Mouse (Mus musculus): Measurements from ENCODE around the gene Rnf126. TPM values are rescaled to one million over a fixed set of nuclear protein-coding genes. Genes with fewer than 3 reads are reported as not detected.

Gene Rnf126
- polyA plus RNA-seq, 1 experiment from 2014 or later: 74.8 TPM

- peaks cover 7% of the 10 kb centered on the region for H3K27me3 ChIP-seq
- H3K4me2 ChIP-seq: no peak overlapping the region
- H3K36me3 ChIP-seq (ENCODE audit: poor library complexity, severe bottlenecking): peaks cover 87% of the 10 kb centered on the region
- no peak overlapping the region for H3K9ac ChIP-seq
- H3K4me1 ChIP-seq: peaks cover 8% of the 10 kb centered on the region
- no peak overlapping the region for H3K4me3 ChIP-seq
- no peak for ATAC-seq
- H3K9me3 ChIP-seq (replicated peaks): peaks cover 29% of the 10 kb centered on the region
- H3K27ac ChIP-seq: no peak overlapping the region
- 64% methylated on average over 11 of the region's 11 CpGs for WGBS
Measured at GRCm38 (mm10) chr10:79740863-79741262, 25.9 kb downstream of the Rnf126 start.

GRCm38 (mm10) chr10:79739234-79739633, 27.5 kb downstream of the Rnf126 start:
- peaks cover 98% of the 10 kb centered on the region for H3K36me3 ChIP-seq (ENCODE audit: poor library complexity, severe bottlenecking)
- no peak overlapping the region for H3K27ac ChIP-seq
- no peak overlapping the region for H3K9ac ChIP-seq
- peaks cover 32% of the 10 kb centered on the region for H3K9me3 ChIP-seq (replicated peaks)
- ATAC-seq: no peak
- peaks cover 19% of the 10 kb centered on the region for H3K27me3 ChIP-seq
- WGBS: 96% methylated on average over 28 of the region's 28 CpGs
- 0 out of 2 replicates have a peak, but pooled peaks cover 3% of the 10 kb centered on the region for H3K4me1 ChIP-seq
- H3K4me3 ChIP-seq: no peak overlapping the region
- no peak overlapping the region for H3K4me2 ChIP-seq

GRCm38 (mm10) chr10:79738259-79738658, 28.5 kb downstream of the Rnf126 start:
- Histone ChIP-seq H3K4me3 (no peak overlapping the region), H3K27me3 (peaks cover 19% of the 10 kb centered on the region), H3K9me3 (replicated peaks) (peaks cover 32% of the 10 kb centered on the region), H3K4me2 (no peak overlapping the region), H3K4me1 (0 out of 2 replicates have a peak, but pooled peaks cover 3% of the 10 kb centered on the region), H3K9ac (no peak overlapping the region), H3K36me3 (ENCODE audit: poor library complexity, severe bottlenecking) (peaks cover 98% of the 10 kb centered on the region), H3K27ac (no peak overlapping the region)
- no peak for ATAC-seq
- WGBS: 85% methylated on average over 10 of the region's 10 CpGs

- no peak overlapping the region for H3K4me2 ChIP-seq
- H3K27me3 ChIP-seq: peaks cover 19% of the 10 kb centered on the region
- no peak overlapping the region for H3K9ac ChIP-seq
- 0 out of 2 replicates have a peak, but pooled peaks cover 3% of the 10 kb centered on the region for H3K4me1 ChIP-seq
- no peak overlapping the region for H3K4me3 ChIP-seq
- ATAC-seq: no peak
- H3K36me3 ChIP-seq (ENCODE audit: poor library complexity, severe bottlenecking): peaks cover 91% of the 10 kb centered on the region
- H3K27ac ChIP-seq: no peak overlapping the region
- peaks cover 32% of the 10 kb centered on the region for H3K9me3 ChIP-seq (replicated peaks)
- WGBS: 93% methylated on average over 14 of the region's 14 CpGs
Measured at GRCm38 (mm10) chr10:79736706-79737105, 30.0 kb downstream of the Rnf126 start.

GRCm38 (mm10) chr10:79735361-79735760, 31.4 kb downstream of the Rnf126 start:
- peaks cover 77% of the 10 kb centered on the region for H3K36me3 ChIP-seq (ENCODE audit: poor library complexity, severe bottlenecking)
- no peak overlapping the region for H3K4me3 ChIP-seq
- H3K4me2 ChIP-seq: 0 out of 2 replicates have a peak overlapping the region, but pooled peaks have one; percentile 5
- no peak overlapping the region for H3K27ac ChIP-seq
- ATAC-seq: no peak
- 0 out of 2 replicates have a peak, but pooled peaks cover 3% of the 10 kb centered on the region for H3K4me1 ChIP-seq
- H3K27me3 ChIP-seq: peaks cover 19% of the 10 kb centered on the region
- no peak overlapping the region for H3K9ac ChIP-seq
- H3K9me3 ChIP-seq (replicated peaks): peaks cover 28% of the 10 kb centered on the region
- WGBS: 29% methylated on average over 48 of the region's 52 CpGs

GRCm38 (mm10) chr10:79733847-79734246, 32.9 kb downstream of the Rnf126 start:
- no peak overlapping the region for H3K4me3 ChIP-seq
- H3K36me3 ChIP-seq (ENCODE audit: poor library complexity, severe bottlenecking): peaks cover 62% of the 10 kb centered on the region
- no peak for ATAC-seq
- H3K27ac ChIP-seq: no peak overlapping the region
- no peak overlapping the region for H3K9ac ChIP-seq
- peaks cover 19% of the 10 kb centered on the region for H3K27me3 ChIP-seq
- WGBS: 97% methylated on average over 15 of the region's 15 CpGs
- 0 out of 2 replicates have a peak, but pooled peaks cover 8% of the 10 kb centered on the region for H3K4me1 ChIP-seq
- no peak overlapping the region for H3K4me2 ChIP-seq
- peaks cover 13% of the 10 kb centered on the region for H3K9me3 ChIP-seq (replicated peaks)

- Histone ChIP-seq H3K27ac (no peak overlapping the region), H3K4me1 (0 out of 2 replicates have a peak, but pooled peaks cover 8% of the 10 kb centered on the region), H3K9ac (no peak overlapping the region), H3K4me3 (no peak overlapping the region), H3K36me3 (ENCODE audit: poor library complexity, severe bottlenecking) (peaks cover 49% of the 10 kb centered on the region), H3K4me2 (no peak overlapping the region), H3K9me3 (replicated peaks) (0 out of 2 replicates have a peak, but pooled peaks cover 2% of the 10 kb centered on the region), H3K27me3 (peaks cover 19% of the 10 kb centered on the region)
- no peak for ATAC-seq
- WGBS: 87% methylated on average over 1 of the region's 1 CpGs
Measured at GRCm38 (mm10) chr10:79732500-79732899, 34.3 kb downstream of the Rnf126 start.

- Histone ChIP-seq H3K4me1 (0 out of 2 replicates have a peak, but pooled peaks cover 5% of the 10 kb centered on the region), H3K9me3 (replicated peaks) (no peaks in the 10 kb centered on the region), H3K4me2 (no peak overlapping the region), H3K36me3 (ENCODE audit: poor library complexity, severe bottlenecking) (peaks cover 18% of the 10 kb centered on the region), H3K27me3 (no peaks in the 10 kb centered on the region), H3K27ac (no peak overlapping the region), H3K4me3 (no peak overlapping the region), H3K9ac (no peak overlapping the region)
- ATAC-seq: 0 out of 2 replicates have a peak, but pooled peaks have one; percentile 31
- 84% methylated on average over 13 of the region's 13 CpGs for WGBS
Measured at GRCm38 (mm10) chr10:79729357-79729965, 37.3 kb downstream of the Rnf126 start.

GRCm38 (mm10) chr10:79728323-79729249, 38.2 kb downstream of the Rnf126 start:
- ATAC-seq: no peak

GRCm38 (mm10) chr10:79726090-79726489, 40.7 kb downstream of the Rnf126 start:
- 37% methylated on average over 11 of the region's 11 CpGs for WGBS
- Histone ChIP-seq H3K4me3 (no peak overlapping the region), H3K4me2 (no peak overlapping the region), H3K9ac (no peak overlapping the region), H3K36me3 (ENCODE audit: poor library complexity, severe bottlenecking) (no peaks in the 10 kb centered on the region), H3K27me3 (no peaks in the 10 kb centered on the region), H3K4me1 (0 out of 2 replicates have a peak, but pooled peaks cover 5% of the 10 kb centered on the region), H3K9me3 (replicated peaks) (no peaks in the 10 kb centered on the region), H3K27ac (no peak overlapping the region)
- no peak for ATAC-seq

More at GRCm38 (mm10) chr10:79728323-79729249, 38.2 kb downstream of the Rnf126 start:
- Histone ChIP-seq H3K27ac (no peak overlapping the region), H3K9ac (no peak overlapping the region), H3K27me3 (no peaks in the 10 kb centered on the region), H3K4me3 (no peak overlapping the region), H3K36me3 (ENCODE audit: poor library complexity, severe bottlenecking) (peaks cover 10% of the 10 kb centered on the region), H3K4me1 (0 out of 2 replicates have a peak, but pooled peaks cover 5% of the 10 kb centered on the region), H3K9me3 (replicated peaks) (no peaks in the 10 kb centered on the region), H3K4me2 (no peak overlapping the region)
- 75% methylated on average over 28 of the region's 28 CpGs for WGBS

GRCm38 (mm10) chr10:79723692-79724091, 43.1 kb downstream of the Rnf126 start:
- Histone ChIP-seq H3K9ac (no peak overlapping the region), H3K4me3 (no peak overlapping the region), H3K4me2 (no peak overlapping the region), H3K27me3 (peaks cover 15% of the 10 kb centered on the region), H3K9me3 (replicated peaks) (no peaks in the 10 kb centered on the region), H3K36me3 (ENCODE audit: poor library complexity, severe bottlenecking) (no peaks in the 10 kb centered on the region), H3K27ac (no peak overlapping the region), H3K4me1 (no peaks in the 10 kb centered on the region)
- 87% methylated on average over 7 of the region's 7 CpGs for WGBS
- ATAC-seq: no peak

- H3K4me1 ChIP-seq: no peaks in the 10 kb centered on the region
- no peak overlapping the region for H3K4me3 ChIP-seq
- no peaks in the 10 kb centered on the region for H3K36me3 ChIP-seq (ENCODE audit: poor library complexity, severe bottlenecking)
- no peak overlapping the region for H3K27ac ChIP-seq
- H3K27me3 ChIP-seq: peaks cover 22% of the 10 kb centered on the region
- no peak for ATAC-seq
- no peaks in the 10 kb centered on the region for H3K9me3 ChIP-seq (replicated peaks)
- H3K9ac ChIP-seq: no peak overlapping the region
- H3K4me2 ChIP-seq: no peak overlapping the region
- WGBS: 57% methylated on average over 6 of the region's 6 CpGs
Measured at GRCm38 (mm10) chr10:79723047-79723446, 43.7 kb downstream of the Rnf126 start.
